Mouse (Mus musculus): Measurements from ENCODE around the gene Htr3a.

DNA sequence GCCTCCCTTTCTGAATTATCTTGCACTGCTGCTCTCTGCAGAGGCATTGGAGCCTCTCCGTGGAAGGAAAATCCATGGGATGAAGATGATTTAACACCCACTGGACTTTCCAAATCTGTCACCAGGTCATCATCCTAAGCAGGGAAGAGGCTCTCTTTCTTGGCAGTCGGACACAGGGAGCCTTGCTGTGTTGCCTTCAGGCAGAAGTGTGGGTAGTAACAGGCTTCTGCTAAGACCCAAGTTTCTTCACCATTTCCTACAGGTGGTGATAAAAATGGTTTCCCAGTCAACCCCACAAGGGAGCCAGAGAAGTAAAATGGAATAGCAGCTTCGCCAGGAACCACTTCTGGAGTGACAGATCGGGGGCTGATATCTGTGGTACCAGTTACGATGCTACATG lies 61.4 kb downstream of the Htr3a start:
- TF ChIP-seq POLR2A (IDR thresholded peaks at IDR 0.05; ENCODE audit: extremely low read depth, insufficient read depth, low read length) (no peak), CTCF (IDR thresholded peaks at IDR 0.05; ENCODE audit: low read depth, low read length) (no peak)
